Mouse (Mus musculus) forebrain, embryonic 12.5 days (tissue): ENCODE results near the gene Gm49711. TPM values are rescaled to one million over a fixed set of nuclear protein-coding genes. Genes with fewer than 3 reads are reported as not detected.
A peak's percentile ranks its signal among the peaks of the same experiment; 100 is the strongest.

Experiments
- ATAC-seq: fragments of 200-750 bp; cut with Nextera tagmentation; 2 replicates; pipeline ENCODE4 v1.8.0; 2017; ENCODE audit warnings: moderate TSS enrichment; ENCODE audit not compliant: low FRiP score
- H3K27ac ChIP-seq: fragments of 300-500 bp; sonication (generic); 2 replicates; pipeline ENCODE4 v1.5.1; 2016; ENCODE audit warnings: mild to moderate bottlenecking
- H3K27me3 ChIP-seq: fragments of 300-500 bp; sonication (generic); 2 replicates; pipeline ENCODE4 v1.6.1; 2016; ENCODE audit warnings: mild to moderate bottlenecking
- H3K36me3 ChIP-seq: fragments of 300-500 bp; sonication (generic); replicated peaks from 2 replicates; pipeline ENCODE4 v1.6.1; 2016; ENCODE audit warnings: mild to moderate bottlenecking
- H3K4me1 ChIP-seq: fragments of 300-500 bp; sonication (generic); 2 replicates; pipeline ENCODE4 v1.6.1; 2016
- H3K4me2 ChIP-seq: fragments of 300-500 bp; sonication (generic); 2 replicates; pipeline ENCODE4 v1.6.1; 2016; ENCODE audit warnings: mild to moderate bottlenecking, moderate library complexity
- H3K4me3 ChIP-seq: fragments of 300-500 bp; sonication (generic); replicated peaks from 2 replicates; pipeline ENCODE4 v1.5.1; 2016; ENCODE audit warnings: mild to moderate bottlenecking
- H3K9ac ChIP-seq: fragments of 300-500 bp; sonication (generic); 2 replicates; pipeline ENCODE4 v1.6.1; 2016; ENCODE audit warnings: mild to moderate bottlenecking
- H3K9me3 ChIP-seq: fragments of 300-500 bp; sonication (generic); 2 replicates; pipeline ENCODE4 v1.6.1; 2016
- WGBS: fragments of 180-500 bp; shearing (Covaris S2); methylation state at CpG from one replicate; pipeline ENCODE4 v1.1.7; 2016; 5-methylcytosine and 5-hydroxymethylcytosine counted together
- polyA plus RNA-seq: library from polyadenylated mRNA; unstranded; fragments of >200 nt; fragmentation: Nextera tagmentation; extraction: Ambion mirVana; gene quantifications from 2 replicates; pipeline ENCODE4 v1.2.1, GENCODE M21; 2016

Gene Gm49711
- polyA plus RNA-seq, 1 experiment from 2014 or later: 0.29 TPM

DNA sequence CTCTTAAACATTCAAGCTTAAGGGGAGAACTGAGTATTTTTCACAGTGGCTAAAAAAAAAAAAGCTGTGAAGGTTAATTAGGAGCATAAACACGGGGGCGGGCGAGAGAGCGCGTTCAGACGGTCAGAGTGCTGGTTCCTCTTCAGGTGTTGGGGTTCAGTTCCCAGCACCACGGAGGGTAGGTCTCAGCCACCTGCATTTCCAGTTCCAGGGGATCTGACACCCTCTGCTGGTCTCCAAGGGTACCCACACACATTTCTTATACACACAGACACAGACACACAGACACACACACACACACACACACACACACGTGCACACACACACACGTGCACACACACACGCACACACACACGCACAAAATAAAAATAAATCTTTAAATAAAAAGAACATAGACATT is 18.1 kb upstream of the Gm49711 start:
- Histone ChIP-seq H3K27ac (no peak overlapping the region), H3K4me3 (no peak overlapping the region), H3K4me2 (no peak overlapping the region), H3K4me1 (no peaks in the 10 kb centered on the region), H3K9me3 (no peaks in the 10 kb centered on the region), H3K36me3 (no peaks in the 10 kb centered on the region), H3K9ac (no peak overlapping the region), H3K27me3 (no peaks in the 10 kb centered on the region)
- WGBS: 96% methylated on average over 11 of the region's 11 CpGs
- no peak for ATAC-seq

DNA sequence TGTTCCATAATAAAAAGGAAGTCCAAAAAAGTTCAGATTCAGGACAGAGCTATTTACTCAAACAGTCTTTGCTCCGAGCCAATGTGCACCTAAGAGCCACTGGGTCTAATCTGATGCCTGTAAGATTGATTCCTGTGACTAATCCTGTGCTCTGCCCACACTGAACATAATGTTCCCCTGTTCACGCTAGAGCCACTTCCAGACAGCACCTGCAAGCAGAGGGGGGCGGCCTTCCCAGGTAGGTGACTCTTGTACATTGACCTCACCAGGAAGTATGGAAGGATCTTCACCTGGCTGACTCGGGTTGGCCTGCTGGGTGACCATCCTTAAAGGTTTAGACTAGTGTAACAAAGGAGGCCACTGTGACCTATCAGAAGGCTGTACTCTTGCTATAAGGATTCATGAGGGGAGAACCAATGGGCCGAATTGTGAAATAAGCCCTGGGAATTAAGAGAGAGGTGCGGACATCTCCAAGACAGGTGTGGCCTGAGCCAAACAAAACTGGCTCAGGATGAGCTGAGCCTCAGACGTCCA is 6.3 kb upstream of the Gm49711 start:
- H3K4me2 ChIP-seq: no peak overlapping the region
- no peak overlapping the region for H3K4me3 ChIP-seq
- H3K36me3 ChIP-seq: no peaks in the 10 kb centered on the region
- H3K27ac ChIP-seq: no peak overlapping the region
- H3K9me3 ChIP-seq: peaks cover 11% of the 10 kb centered on the region
- ATAC-seq: no peak
- WGBS: 84% methylated on average over 7 of the region's 7 CpGs
- peaks cover 11% of the 10 kb centered on the region; the same call in 1 of the 2 replicates for H3K4me1 ChIP-seq
- H3K9ac ChIP-seq: no peak overlapping the region
- H3K27me3 ChIP-seq: no peaks in the 10 kb centered on the region

DNA sequence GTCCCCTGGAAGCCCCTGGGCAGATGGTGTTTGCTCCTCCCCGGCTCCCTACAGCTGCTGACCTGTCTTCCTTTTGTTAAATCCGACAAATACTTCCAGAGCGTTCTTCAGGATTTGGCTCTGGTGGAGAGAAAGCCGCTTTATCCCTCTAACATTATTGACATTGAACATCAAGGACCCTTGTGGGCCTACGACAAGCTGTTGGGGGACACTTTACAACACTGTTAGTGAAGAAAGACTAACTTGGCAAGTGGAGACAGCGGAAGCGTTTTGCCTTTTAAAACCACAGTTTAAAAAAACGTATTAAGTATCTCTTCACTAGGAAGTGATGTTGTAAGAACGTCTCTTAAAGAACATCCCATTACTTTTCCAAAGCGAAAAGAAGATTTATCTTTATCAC is 5.5 kb upstream of the Gm49711 start:
- H3K4me2 ChIP-seq: no peak overlapping the region
- WGBS: 79% methylated on average over 10 of the region's 10 CpGs
- H3K27ac ChIP-seq: no peak overlapping the region
- peaks cover 14% of the 10 kb centered on the region; the same call in 1 of the 2 replicates for H3K4me1 ChIP-seq
- no peaks in the 10 kb centered on the region for H3K36me3 ChIP-seq
- H3K9ac ChIP-seq: no peak overlapping the region
- H3K4me3 ChIP-seq: no peak overlapping the region
- no peak for ATAC-seq
- no peaks in the 10 kb centered on the region for H3K27me3 ChIP-seq
- H3K9me3 ChIP-seq: peaks cover 11% of the 10 kb centered on the region

- no peak overlapping the region for H3K4me2 ChIP-seq
- WGBS: 79% methylated on average over 2 of the region's 2 CpGs
- H3K9me3 ChIP-seq: peaks cover 11% of the 10 kb centered on the region
- H3K36me3 ChIP-seq: peaks cover 13% of the 10 kb centered on the region
- H3K4me3 ChIP-seq: no peak overlapping the region
- H3K4me1 ChIP-seq: peaks cover 26% of the 10 kb centered on the region
- H3K27ac ChIP-seq: no peak overlapping the region
- no peaks in the 10 kb centered on the region for H3K27me3 ChIP-seq
- no peak for ATAC-seq
- H3K9ac ChIP-seq: no peak overlapping the region
These were observed 1.4 kb upstream of the Gm49711 start for GRCm38 (mm10) chr16:92056711-92057110.

GRCm38 (mm10) chr16:92057456-92057851 is 662 bp upstream of the Gm49711 start:
- whole genome bisulfite sequencing: 7% methylated on average over 11 of the region's 11 CpGs
- H3K9ac ChIP-seq: peak overlapping the region; percentile 91
- no peaks in the 10 kb centered on the region for H3K27me3 ChIP-seq

GRCm38 (mm10) chr16:92058644-92059620 is 816 bp downstream of the Gm49711 start:
- Histone ChIP-seq H3K9me3 (peaks cover 6% of the 10 kb centered on the region), H3K4me1 (peaks cover 26% of the 10 kb centered on the region), H3K36me3 (peaks cover 33% of the 10 kb centered on the region), H3K9ac (peak overlapping the region; percentile 91), H3K27me3 (no peaks in the 10 kb centered on the region), H3K4me2 (peak overlapping the region; percentile 84), H3K4me3 (peak overlapping the region; percentile 64), H3K27ac (peak overlapping the region; percentile 51; the same call in 1 of the 2 replicates)
- 2% methylated on average over 62 of the region's 63 CpGs for WGBS
- peak; percentile 27 for ATAC-seq

More at GRCm38 (mm10) chr16:92057456-92057851, 662 bp upstream of the Gm49711 start:
- Histone ChIP-seq H3K27ac (peak overlapping the region; percentile 86), H3K36me3 (peaks cover 21% of the 10 kb centered on the region), H3K4me2 (peak overlapping the region; percentile 84), H3K4me3 (peak overlapping the region; percentile 64), H3K9me3 (peaks cover 11% of the 10 kb centered on the region), H3K4me1 (peaks cover 26% of the 10 kb centered on the region)
- ATAC-seq: peak; percentile 67

GRCm38 (mm10) chr16:92060213-92060612 is 2.1 kb downstream of the Gm49711 start:
- no peak overlapping the region for H3K9ac ChIP-seq
- H3K27me3 ChIP-seq: no peaks in the 10 kb centered on the region
- H3K4me1 ChIP-seq: peaks cover 26% of the 10 kb centered on the region
- H3K9me3 ChIP-seq: no peaks in the 10 kb centered on the region
- H3K27ac ChIP-seq: no peak overlapping the region
- 69% methylated on average over 3 of the region's 3 CpGs for WGBS
- H3K4me2 ChIP-seq: peak overlapping the region; percentile 84
- peaks cover 38% of the 10 kb centered on the region for H3K36me3 ChIP-seq
- no peak for ATAC-seq
- no peak overlapping the region; the same call in 1 of the 2 replicates for H3K4me3 ChIP-seq

GRCm38 (mm10) chr16:92061586-92061985 is 3.5 kb downstream of the Gm49711 start:
- no peaks in the 10 kb centered on the region for H3K9me3 ChIP-seq
- no peaks in the 10 kb centered on the region for H3K27me3 ChIP-seq
- H3K9ac ChIP-seq: no peak overlapping the region
- H3K4me1 ChIP-seq: peaks cover 26% of the 10 kb centered on the region
- H3K36me3 ChIP-seq: peaks cover 45% of the 10 kb centered on the region
- no peak overlapping the region for H3K4me3 ChIP-seq
- 96% methylated on average over 7 of the region's 7 CpGs for WGBS
- H3K27ac ChIP-seq: no peak overlapping the region
- no peak for ATAC-seq
- no peak overlapping the region for H3K4me2 ChIP-seq

DNA sequence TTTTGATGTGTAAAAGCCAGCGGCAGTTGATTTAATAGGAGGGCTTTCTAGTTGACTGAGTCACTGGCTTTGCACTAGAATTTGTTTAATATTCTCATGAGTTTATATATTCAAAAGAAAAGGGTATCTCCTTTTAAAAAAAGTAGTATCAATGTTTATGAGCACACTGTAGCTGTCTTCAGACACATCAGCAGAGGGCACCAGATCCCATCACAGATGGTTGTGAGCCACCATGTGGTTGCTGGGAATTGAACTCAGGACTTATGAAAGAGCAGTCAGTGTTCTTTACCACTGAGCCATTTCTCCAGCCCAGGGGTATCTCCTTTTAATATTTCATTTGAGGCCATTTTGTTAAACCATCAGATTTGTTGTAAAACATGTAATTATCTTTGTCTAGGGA is 4.7 kb downstream of the Gm49711 start:
- H3K4me3 ChIP-seq: no peak overlapping the region
- no peak overlapping the region for H3K27ac ChIP-seq
- ATAC-seq: no peak
- WGBS: 97% methylated on average over 1 of the region's 1 CpGs
- H3K27me3 ChIP-seq: no peaks in the 10 kb centered on the region
- no peak overlapping the region for H3K4me2 ChIP-seq
- no peak overlapping the region for H3K9ac ChIP-seq
- peaks cover 55% of the 10 kb centered on the region for H3K36me3 ChIP-seq
- H3K4me1 ChIP-seq: peaks cover 22% of the 10 kb centered on the region
- no peaks in the 10 kb centered on the region for H3K9me3 ChIP-seq

- 91% methylated on average over 2 of the region's 2 CpGs for WGBS
- Histone ChIP-seq H3K9ac (no peak overlapping the region), H3K27ac (no peak overlapping the region), H3K27me3 (no peaks in the 10 kb centered on the region), H3K36me3 (peaks cover 73% of the 10 kb centered on the region), H3K9me3 (no peaks in the 10 kb centered on the region), H3K4me2 (no peak overlapping the region), H3K4me1 (peaks cover 14% of the 10 kb centered on the region), H3K4me3 (no peak overlapping the region)
- ATAC-seq: no peak
These were observed 6.7 kb downstream of the Gm49711 start for GRCm38 (mm10) chr16:92064801-92065200.

- Histone ChIP-seq H3K4me2 (no peak overlapping the region), H3K4me1 (no peaks in the 10 kb centered on the region), H3K9ac (no peak overlapping the region), H3K27ac (no peak overlapping the region), H3K36me3 (peaks cover 55% of the 10 kb centered on the region), H3K4me3 (no peak overlapping the region), H3K9me3 (no peaks in the 10 kb centered on the region), H3K27me3 (no peaks in the 10 kb centered on the region)
- no peak for ATAC-seq
- 94% methylated on average over 8 of the region's 8 CpGs for WGBS
These were observed 12.2 kb downstream of the Gm49711 start for GRCm38 (mm10) chr16:92070338-92070737.

DNA sequence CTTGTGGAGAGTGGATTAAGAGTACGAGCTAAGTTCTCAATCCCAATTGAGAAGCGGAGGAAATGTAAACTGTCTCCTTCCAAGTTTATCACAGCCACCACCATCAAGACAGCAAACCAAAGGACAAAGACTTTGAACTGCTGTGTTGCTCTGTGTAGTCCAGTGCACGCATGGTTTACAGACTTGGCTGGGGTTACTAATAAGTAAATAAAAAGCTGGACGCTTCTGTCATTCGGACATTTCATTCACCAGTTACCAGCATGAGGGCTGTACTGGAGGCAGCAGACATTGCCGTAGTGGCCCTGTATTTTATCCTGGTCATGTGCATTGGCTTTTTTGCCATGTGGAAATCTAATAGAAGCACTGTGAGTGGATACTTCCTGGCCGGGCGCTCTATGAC is 18.7 kb downstream of the Gm49711 start:
- WGBS: 96% methylated on average over 8 of the region's 8 CpGs
- Histone ChIP-seq H3K4me2 (no peak overlapping the region), H3K36me3 (peaks cover 33% of the 10 kb centered on the region), H3K27me3 (no peaks in the 10 kb centered on the region), H3K9me3 (no peaks in the 10 kb centered on the region), H3K9ac (no peak overlapping the region), H3K4me3 (no peak overlapping the region), H3K27ac (no peak overlapping the region), H3K4me1 (no peaks in the 10 kb centered on the region)
- ATAC-seq: no peak
